Mouse (Mus musculus) embryo, embryonic 11.5 days (tissue): ENCODE measurements around the gene Klhl24.
"Not testable (repeated sequence)": the region's sequence is repeated elsewhere in the genome, so short reads cannot be mapped to it uniquely, and the experiment has no call there.

Experiments used
- DNase-seq: peaks from one replicate; pipeline ENCODE4 v3.0.0-alpha.2; 2012; ENCODE audit warnings: low read depth, low spot score

Gene Klhl24

GRCm38 (mm10) chr16:20097069-20097710 is at the start of gene Klhl24:
TSS of gene Klhl24 (plus strand) at chr16:20097542.
- peak; percentile 92 for DNase-seq

DNA sequence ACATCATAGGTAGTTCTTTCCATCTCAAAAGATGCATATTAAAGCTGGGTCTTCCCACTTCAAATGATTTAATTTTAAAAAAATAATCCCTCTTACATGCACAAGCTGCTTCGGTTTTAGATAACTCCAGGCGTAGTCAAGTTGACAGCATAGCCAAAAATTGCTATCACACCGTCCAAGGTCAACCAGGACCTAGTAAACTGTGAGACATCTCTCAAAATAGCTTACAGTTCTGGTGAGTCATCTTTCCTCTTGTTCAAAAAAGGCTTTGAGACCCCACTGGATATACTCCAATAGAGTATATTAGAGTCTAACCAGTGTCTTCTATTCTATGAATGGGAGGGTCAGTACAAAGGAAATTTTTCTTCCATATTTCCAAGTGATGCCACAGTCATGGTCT is 44.7 kb upstream of the Klhl24 start:
- no peak for DNase-seq

DNA sequence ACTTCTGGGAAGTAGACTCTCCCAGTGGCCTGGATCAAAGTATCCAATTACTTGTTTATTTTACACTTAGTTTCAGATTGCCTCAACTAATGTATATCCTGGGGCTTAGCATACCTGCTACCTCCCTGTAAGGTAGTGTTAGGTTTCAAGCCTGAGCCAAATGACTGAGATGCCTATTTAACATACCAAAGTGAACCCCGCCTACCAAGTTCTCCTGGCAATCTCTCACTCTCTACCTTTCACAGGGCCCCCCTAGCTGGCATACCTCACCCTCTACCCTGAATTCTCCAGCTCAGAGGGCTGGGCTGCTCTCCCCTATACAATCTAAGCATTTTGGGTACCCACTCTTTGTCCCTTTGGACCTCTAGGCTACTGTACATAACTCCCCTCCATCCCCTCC is 24.6 kb upstream of the Klhl24 start:
- DNase-seq: no peak

DNA sequence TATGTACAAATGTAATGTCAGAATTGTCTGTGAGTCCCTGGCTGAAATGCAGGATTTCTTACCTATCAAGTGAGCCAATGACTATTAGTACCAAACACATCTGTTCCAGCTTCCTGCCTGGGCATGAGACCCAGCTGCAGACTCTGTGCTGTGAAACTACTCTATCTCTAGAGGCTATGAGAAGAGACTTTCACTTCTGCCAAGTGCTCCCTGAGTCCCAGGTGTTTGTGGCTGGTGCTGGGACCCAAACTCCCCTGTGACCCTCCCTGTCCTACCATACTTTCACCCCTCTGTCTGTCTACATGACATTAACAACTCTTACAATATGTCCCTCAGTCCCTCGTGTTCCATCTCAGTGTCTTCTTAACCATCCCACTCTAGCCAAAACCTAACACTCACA is 20.7 kb upstream of the Klhl24 start:
- DNase-seq: no peak

DNA sequence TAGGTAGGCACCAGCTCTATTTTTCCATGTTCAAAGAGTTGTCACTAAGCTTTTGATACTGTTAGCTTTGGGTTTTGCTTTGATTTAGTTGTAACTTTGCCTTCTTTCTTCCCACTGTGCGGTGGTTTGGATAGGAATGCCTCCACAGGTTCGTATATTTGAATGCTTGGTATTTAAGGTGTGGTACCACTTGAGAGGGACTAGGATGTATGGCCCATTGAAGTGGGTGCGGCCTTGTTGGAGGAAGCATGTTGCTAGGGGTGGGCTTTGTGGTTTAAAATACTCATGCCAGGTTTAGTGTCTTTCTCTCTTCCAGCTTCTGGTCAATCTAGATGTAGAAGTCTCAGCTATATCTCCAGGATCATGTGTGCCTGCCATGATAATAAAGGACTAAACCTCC is 17.1 kb upstream of the Klhl24 start:
- no peak for DNase-seq

DNA sequence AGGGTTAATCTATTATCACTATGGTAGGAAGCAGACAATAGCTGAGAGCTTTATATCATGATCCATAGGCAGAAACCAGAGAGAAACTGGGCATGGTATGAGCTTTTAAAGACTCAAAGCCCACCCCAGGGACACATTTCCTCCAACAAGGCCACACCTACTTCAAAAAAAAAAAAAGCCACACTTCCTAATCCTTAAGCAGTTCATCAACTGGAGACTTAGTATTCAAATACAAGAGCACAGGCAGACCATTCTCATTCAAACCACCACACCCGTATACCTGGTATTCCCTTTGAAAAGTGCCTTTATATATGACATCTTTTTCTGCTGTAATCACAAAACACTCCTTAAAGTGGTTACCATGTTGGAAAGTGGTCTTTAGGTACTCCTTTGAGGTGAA is 12.7 kb upstream of the Klhl24 start:
- no peak for DNase-seq

GRCm38 (mm10) chr16:20085250-20085905 is 12.0 kb upstream of the Klhl24 start:
- DNase-seq: no peak

DNA sequence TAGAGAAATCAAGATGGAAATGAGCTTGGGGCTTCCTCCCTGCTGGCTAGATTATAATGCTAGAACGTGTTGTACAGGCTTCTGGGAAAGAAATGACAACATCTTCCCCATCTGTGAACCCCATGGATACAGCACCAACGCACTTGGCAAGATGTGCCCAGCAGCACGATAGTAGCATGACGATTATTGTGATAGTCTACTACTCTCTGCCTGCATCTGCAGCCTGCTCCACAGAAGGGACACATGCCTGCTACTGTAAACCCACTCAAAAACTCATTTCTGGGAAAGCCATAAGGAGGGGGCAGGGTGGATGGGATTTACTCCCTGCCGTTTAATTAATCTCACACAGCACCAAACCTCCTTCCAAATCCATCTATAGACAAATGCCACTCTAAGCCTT is 10.4 kb upstream of the Klhl24 start:
- DNase-seq: no peak

- DNase-seq: no peak
These were observed 7.7 kb upstream of the Klhl24 start for GRCm38 (mm10) chr16:20089636-20090035.

GRCm38 (mm10) chr16:20090921-20091575 is 6.3 kb upstream of the Klhl24 start:
- no peak for DNase-seq

DNA sequence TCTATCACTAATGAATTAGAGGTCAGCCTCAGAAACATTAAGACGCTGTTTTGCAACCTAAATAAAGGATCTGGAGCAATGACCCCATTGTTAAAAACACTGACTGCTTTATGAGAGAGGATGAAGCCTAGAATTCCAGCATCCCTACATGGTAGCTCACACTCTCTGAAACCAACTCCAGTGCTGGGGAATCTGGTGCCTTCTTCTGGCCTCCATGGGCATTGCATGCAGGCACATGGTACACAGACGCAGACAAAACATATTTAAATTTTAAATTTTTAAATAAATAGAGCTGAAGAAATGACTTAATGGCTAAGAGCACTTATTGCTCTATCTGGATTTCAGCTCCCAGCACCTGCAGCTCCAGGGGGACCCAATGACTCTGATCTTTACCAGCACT is 1.4 kb upstream of the Klhl24 start:
- no peak for DNase-seq

DNA sequence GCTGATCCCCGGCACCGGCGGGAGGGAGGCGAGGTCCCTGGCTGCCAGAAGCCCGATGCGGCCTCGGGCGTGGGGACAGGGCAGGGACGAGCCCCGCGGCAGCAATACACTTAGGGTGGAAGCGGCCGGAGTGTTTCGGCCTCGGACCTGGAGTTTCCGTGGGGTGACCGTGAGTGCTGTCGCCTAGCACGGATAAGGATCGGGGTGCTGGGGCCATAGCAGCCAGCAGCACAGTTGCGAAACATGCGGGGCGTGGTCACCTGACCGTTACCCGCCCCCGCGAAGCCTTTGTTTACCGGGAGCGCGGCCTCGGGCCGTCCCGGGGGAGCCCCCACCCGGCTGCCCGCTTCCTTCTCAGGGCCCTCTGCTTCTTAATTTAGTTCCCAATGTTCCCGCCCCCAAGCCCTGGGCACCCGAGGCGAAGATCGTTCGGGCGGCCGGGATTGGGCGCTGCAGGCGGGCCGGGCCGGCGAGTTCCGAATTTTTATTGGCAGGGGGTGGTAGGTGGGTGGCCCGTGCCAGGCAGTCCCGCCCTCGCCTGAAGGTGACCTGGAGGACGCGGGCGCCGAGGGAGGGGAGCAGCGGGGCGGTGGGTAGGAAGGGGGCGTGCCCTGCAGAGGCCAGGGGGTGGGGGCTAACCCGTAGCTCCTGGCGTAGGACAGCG is 501 bp downstream of the Klhl24 start:
- DNase-seq: peak; percentile 81

- DNase-seq: no peak
These were observed 1.0 kb downstream of the Klhl24 start for GRCm38 (mm10) chr16:20098375-20098727.

GRCm38 (mm10) chr16:20098866-20099629 is 1.7 kb downstream of the Klhl24 start:
- no peak for DNase-seq

GRCm38 (mm10) chr16:20106996-20107395 is 9.7 kb downstream of the Klhl24 start:
- no peak for DNase-seq

GRCm38 (mm10) chr16:20108961-20109360 is 11.6 kb downstream of the Klhl24 start:
- DNase-seq: no peak

DNA sequence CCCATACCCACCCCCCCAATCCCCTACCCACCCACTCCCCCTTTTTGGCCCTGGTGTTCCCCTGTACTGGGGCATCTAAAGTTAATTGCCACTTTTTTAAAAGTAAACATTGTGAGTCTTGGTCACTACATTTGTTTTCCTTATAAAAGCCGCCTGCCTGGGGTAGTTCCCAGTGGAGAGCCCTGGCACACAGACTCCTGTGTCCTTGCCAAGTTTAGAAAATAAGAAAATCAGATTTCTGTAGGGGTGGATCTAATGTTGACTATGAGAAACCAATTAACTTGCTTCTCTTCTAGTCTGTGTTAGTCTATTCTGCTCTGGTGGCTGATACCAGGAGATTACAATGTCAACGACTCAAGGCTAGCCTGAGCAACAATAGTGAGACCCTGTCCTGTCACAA is 15.3 kb downstream of the Klhl24 start:
- DNase-seq: no peak

DNA sequence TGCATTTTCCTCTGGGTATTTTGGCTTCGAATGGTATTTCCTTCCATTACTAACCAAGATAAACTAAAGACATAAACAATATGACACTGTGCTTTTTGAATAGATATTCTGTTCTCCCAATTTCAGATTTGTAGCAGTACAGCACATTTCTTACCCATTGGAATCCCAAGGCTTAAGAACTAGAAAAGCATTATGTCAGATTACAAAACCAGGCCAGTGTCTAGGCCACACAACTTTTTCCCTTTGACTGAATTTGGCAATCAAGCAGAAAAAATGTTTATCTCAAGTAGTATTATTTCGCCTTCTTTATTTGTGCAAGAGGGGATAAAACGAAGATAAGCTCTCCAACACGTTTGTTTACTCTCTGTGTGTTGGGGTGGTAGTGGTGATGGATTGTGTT is 18.7 kb downstream of the Klhl24 start:
- DNase-seq: no peak

GRCm38 (mm10) chr16:20126319-20126883 is 29.1 kb downstream of the Klhl24 start:
- DNase-seq: not testable (repeated sequence)

- no peak for DNase-seq
These were observed 33.1 kb downstream of the Klhl24 start for GRCm38 (mm10) chr16:20130397-20130796.

DNA sequence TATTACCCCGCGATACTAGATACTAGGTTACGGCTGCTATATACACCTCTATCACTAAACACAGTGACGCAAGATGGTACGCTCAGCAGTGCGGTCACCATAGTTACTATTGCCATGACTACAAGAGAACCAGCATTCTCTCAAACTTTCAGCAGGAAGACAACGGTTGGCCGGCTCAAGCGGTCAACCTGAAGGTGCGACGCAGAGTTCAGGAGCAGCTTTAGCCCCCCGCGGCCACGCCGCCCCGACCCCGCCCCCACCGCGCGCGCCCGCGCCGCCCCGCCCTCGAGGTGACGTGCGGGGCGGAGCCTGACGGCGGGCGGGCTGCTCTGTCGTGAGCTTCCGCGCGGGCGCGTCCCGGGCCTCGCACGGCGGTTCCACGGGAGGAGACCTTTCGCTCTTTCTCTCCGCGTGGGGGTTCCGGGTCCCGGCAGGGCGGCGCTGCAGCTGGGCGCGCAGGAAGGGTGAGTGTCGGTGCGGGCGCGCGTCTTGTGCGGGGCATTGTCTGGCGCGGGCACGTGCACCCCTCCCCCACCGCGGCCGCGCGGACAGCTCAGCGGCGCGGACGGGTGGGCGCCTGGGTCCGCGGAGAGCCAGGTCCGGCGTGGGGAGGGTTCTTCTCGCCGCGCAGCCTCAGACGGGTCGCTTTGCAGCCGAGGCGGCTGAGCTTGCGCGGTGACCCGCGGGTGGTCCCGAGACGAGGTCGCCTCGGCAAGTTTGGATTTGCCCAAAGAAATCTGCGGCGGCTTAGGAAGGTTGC is 43.6 kb downstream of the Klhl24 start, which contains the start of gene Yeats2:
Gene Yeats2, plus strand, starts transcription at position 292 of the 760 bp plus-strand sequence.
- DNase-seq: peak; percentile 65
